Mouse (Mus musculus) intestine, embryonic 16.5 days (tissue): Measurements from ENCODE around the gene Cntnap1. TPM values are rescaled to one million over a fixed set of nuclear protein-coding genes. Genes with fewer than 3 reads are reported as not detected.
A peak's percentile ranks its signal among the peaks of the same experiment; 100 is the strongest.
"Not testable (repeated sequence)": the region's sequence is repeated elsewhere in the genome, so short reads cannot be mapped to it uniquely, and the experiment has no call there.

Experiments used
- ATAC-seq: fragments of 200-750 bp; cut with Nextera tagmentation; 2 replicates; pipeline ENCODE4 v1.8.0; 2017; ENCODE audit warnings: moderate TSS enrichment, moderate library complexity
- H3K27ac ChIP-seq: fragments of 300-500 bp; sonication (generic); 2 replicates; pipeline ENCODE4 v1.5.1; 2014; ENCODE audit warnings: mild to moderate bottlenecking, low read length
- H3K27me3 ChIP-seq: fragments of 300-500 bp; sonication (generic); replicated peaks from 2 replicates; pipeline ENCODE4 v1.6.1; 2014; ENCODE audit warnings: low read length, control low read depth, mixed read lengths; ENCODE audit not compliant: control insufficient read depth, insufficient read depth
- H3K36me3 ChIP-seq: fragments of 300-500 bp; sonication (generic); 2 replicates; pipeline ENCODE4 v1.6.1; 2014; ENCODE audit warnings: low read length, control low read depth; ENCODE audit not compliant: control insufficient read depth, insufficient read depth
- H3K4me1 ChIP-seq: fragments of 300-500 bp; sonication (generic); 2 replicates; pipeline ENCODE4 v1.6.1; 2014; ENCODE audit warnings: low read length, control low read depth, mixed read lengths; ENCODE audit not compliant: control insufficient read depth, insufficient read depth
- H3K4me2 ChIP-seq: fragments of 300-500 bp; sonication (generic); 2 replicates; pipeline ENCODE4 v1.6.1; 2014; ENCODE audit warnings: low read depth, low read length, control low read depth
- H3K4me3 ChIP-seq: fragments of 300-500 bp; sonication (generic); 2 replicates; pipeline ENCODE4 v1.5.1; 2014; ENCODE audit warnings: mild to moderate bottlenecking, low read length
- H3K9ac ChIP-seq: fragments of 300-500 bp; sonication (generic); 2 replicates; pipeline ENCODE4 v1.6.1; 2014; ENCODE audit warnings: low read depth, low read length
- H3K9me3 ChIP-seq: fragments of 300-500 bp; sonication (generic); 2 replicates; pipeline ENCODE4 v1.6.1; 2016; ENCODE audit warnings: low read length, control low read depth; ENCODE audit not compliant: control insufficient read depth
- WGBS: fragments of 180-500 bp; shearing (Covaris S2); extraction: QIAGEN DNeasy Blood & Tissue Kit; methylation state at CpG from one replicate; pipeline ENCODE4 v1.1.7; 2014; 5-methylcytosine and 5-hydroxymethylcytosine counted together
- polyA plus RNA-seq: library from polyadenylated mRNA; unstranded; fragments of >200 nt; fragmentation: Nextera tagmentation; extraction: Ambion mirVana; gene quantifications from 2 replicates; pipeline ENCODE4 v1.2.1, GENCODE M21; 2015

The Cntnap1 gene
- 0.86 and 0.87 TPM in 2 replicates for polyA plus RNA-seq

DNA sequence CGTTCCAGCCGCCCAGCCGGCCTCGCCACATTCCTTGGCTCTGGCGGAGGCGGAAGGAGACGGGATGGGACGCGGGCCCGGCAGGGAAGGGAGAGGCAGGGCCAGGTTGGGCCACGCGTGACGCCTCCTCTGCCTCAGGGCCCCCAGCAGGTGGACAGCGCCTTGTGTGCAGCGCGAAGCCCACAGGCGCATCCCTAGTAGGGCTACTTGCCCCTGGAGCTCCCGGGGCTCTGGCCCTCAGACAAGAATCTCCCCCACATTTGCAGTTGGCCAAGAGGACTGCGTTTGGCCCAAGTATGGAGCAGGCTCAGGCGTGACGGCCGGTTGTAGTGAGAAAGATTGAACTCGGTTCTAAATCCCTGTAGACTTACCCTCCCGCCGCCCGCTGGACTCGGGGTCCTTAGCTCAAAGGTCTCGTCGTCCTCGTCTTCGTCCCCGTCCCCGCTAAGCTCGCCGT, at the start of gene Cntnap1:
Gene Cntnap1, plus strand, starts transcription at position 170 of the 457 bp plus-strand sequence.
- peak within 1 kb of the TSS; percentile 77 for H3K9ac ChIP-seq
- under 1% methylated on average over 35 of the region's 35 CpGs for WGBS
- H3K4me2 ChIP-seq, result peak within 1 kb of the TSS; percentile 95
- 0 out of 2 replicates have a peak, but pooled peaks cover 8% of the 10 kb centered on the region for H3K27me3 ChIP-seq
- H3K4me3 ChIP-seq, result peak within 1 kb of the TSS; percentile 69
- H3K27ac ChIP-seq, result peak within 1 kb of the TSS; percentile 88
- H3K9me3 ChIP-seq, result no peaks in the 10 kb centered on the region
- H3K36me3 ChIP-seq, result peaks cover 18% of the 10 kb centered on the region
- ATAC-seq, result no peak
- peaks cover 48% of the 10 kb centered on the region for H3K4me1 ChIP-seq

DNA sequence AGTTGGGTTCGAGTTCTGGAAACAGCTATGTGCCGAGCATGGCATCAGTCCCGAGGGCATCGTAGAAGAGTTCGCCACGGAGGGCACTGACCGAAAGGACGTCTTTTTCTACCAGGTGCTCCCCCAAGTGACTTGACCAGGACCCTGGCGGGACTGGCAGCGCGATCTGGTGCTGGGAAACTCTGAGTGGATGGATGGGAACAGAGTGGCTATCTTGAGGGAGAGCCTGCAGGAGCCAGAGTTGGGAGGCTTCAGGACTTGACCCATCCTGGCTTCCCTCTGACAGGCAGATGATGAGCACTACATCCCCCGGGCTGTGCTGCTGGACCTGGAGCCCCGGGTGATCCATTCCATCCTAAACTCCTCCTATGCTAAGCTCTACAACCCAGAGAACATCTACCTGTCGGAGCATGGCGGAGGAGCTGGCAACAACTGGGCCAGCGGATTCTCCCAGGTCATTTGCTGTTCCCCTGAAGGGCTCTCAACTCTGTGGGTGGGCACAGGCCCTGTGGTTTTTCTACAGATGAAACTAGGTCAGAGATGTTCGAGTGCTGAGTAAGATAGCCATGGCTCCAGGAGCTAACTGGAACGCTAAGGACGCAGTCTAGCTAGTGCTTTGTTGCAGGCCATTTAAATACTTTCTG, 49.7 kb upstream of the Cntnap1 start:
- Histone ChIP-seq H3K36me3 (0 out of 2 replicates have a peak, but pooled peaks cover 3% of the 10 kb centered on the region), H3K4me1 (peaks cover 21% of the 10 kb centered on the region), H3K4me3 (peak overlapping the region; percentile 92), H3K9me3 (no peaks in the 10 kb centered on the region), H3K27me3 (no peaks in the 10 kb centered on the region), H3K4me2 (peak overlapping the region; percentile 98), H3K27ac (peak overlapping the region; percentile 87), H3K9ac (peak overlapping the region; percentile 83)
- ATAC-seq, result no peak
- 20% methylated on average over 19 of the region's 19 CpGs for WGBS

DNA sequence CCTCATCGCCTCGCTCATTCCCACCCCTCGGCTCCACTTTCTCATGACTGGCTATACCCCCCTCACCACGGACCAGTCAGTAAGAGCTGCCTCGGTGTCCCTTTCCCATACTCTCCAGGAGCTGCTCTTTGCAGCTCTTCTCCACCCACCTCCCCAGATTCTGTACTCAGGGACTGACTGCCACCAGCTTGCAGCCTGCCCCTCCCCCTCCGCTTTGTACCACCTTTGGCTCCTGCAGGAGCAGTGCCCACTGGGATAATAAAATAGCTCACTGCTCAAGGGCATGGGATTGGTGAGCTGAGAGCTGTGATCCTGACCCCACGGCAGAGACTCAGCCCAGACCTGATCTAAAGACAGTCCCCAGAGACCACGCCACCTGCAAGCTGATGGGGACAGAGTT, 45.8 kb upstream of the Cntnap1 start:
- H3K27ac ChIP-seq, H3K27me3 ChIP-seq, H3K9ac ChIP-seq, ATAC-seq, H3K4me2 ChIP-seq, H3K36me3 ChIP-seq, H3K9me3 ChIP-seq, H3K4me3 ChIP-seq: not testable (repeated sequence)
- 93% methylated on average over 8 of the region's 8 CpGs for WGBS
- H3K4me1 ChIP-seq, result peaks cover 10% of the 10 kb centered on the region

DNA sequence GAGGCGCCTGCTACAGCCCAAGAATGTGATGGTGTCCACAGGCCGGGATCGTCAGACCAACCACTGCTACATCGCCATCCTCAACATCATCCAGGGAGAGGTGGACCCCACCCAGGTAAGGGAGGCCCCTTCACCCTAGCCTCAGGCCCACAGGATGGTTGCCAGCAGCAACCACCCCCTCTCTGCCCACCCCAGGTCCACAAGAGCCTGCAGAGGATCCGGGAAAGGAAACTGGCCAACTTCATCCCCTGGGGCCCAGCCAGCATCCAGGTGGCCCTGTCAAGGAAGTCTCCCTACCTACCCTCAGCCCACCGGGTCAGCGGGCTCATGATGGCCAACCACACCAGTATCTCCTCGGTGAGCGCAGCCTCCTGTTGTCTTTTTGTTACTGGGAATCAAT, 45.3 kb upstream of the Cntnap1 start:
- H3K4me1 ChIP-seq, result peaks cover 11% of the 10 kb centered on the region
- H3K4me3 ChIP-seq, H3K9me3 ChIP-seq, H3K9ac ChIP-seq, H3K27me3 ChIP-seq, H3K27ac ChIP-seq, H3K36me3 ChIP-seq, H3K4me2 ChIP-seq, ATAC-seq: not testable (repeated sequence)
- 94% methylated on average over 7 of the region's 9 CpGs for WGBS

DNA sequence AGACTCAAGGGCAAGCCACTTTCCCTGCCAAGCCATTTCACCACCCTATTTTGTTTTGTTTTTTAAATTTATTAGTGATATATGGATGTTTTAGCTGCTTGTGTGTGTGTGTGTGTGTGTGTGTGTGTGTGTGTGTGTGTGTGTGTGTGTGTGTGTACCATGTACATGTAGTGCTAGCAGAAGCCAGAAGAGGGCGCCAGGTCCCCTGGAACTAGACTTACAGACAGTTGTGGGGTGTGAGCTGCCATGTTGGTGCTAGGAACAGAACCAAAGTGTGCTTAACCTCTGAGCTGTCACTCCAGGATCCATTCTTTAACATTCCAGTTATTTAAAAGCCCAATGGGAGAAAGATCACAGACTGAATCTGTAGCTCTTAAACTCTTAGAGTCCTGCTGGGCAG, 43.2 kb upstream of the Cntnap1 start:
- H3K4me1 ChIP-seq, result peaks cover 3% of the 10 kb centered on the region; the same call in 1 of the 2 replicates
- H3K27ac ChIP-seq, result no peak overlapping the region
- 86% methylated on average over 1 of the region's 1 CpGs for WGBS
- ATAC-seq, result no peak
- H3K36me3 ChIP-seq, result peaks cover 7% of the 10 kb centered on the region; the same call in 1 of the 2 replicates
- no peaks in the 10 kb centered on the region for H3K27me3 ChIP-seq
- H3K9ac ChIP-seq, result no peak overlapping the region
- H3K9me3 ChIP-seq, result no peaks in the 10 kb centered on the region; the same call in 1 of the 2 replicates
- H3K4me2 ChIP-seq, result no peak overlapping the region
- H3K4me3 ChIP-seq, result no peak overlapping the region

DNA sequence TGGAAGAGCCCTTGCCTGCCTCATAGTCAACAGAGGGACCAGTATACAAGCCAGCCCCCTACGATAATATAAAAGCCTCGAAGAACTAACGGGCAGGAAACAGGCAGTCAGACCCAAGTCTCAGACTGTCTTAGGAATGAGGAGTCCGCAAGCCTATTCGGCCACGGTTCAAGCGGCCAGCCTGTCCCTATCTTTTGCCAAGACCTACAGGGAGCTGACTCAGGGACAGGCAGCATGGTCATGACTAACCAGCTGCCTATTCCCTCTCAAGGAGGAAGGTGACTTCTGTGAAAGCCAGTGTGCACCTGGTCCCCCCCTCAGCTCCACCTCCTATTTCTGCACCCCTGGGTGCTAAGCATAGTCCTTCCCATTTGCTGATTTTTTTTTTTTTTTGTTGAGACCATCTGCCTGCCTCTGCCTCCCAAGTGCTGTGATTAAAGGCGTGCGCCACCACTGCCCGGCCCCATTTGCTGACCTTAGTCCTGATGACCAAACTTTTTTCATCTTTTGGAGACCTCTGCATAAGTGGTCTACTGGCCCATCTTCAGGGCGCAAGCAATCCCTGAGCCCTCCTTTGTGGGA, 41.2 kb upstream of the Cntnap1 start:
- Histone ChIP-seq H3K27me3 (no peaks in the 10 kb centered on the region), H3K36me3 (peaks cover 7% of the 10 kb centered on the region; the same call in 1 of the 2 replicates), H3K9me3 (no peaks in the 10 kb centered on the region; the same call in 1 of the 2 replicates), H3K4me1 (peaks cover 3% of the 10 kb centered on the region; the same call in 1 of the 2 replicates), H3K4me3 (no peak overlapping the region), H3K4me2 (no peak overlapping the region), H3K27ac (no peak overlapping the region), H3K9ac (no peak overlapping the region)
- 86% methylated on average over 11 of the region's 11 CpGs for WGBS
- ATAC-seq, result no peak

DNA sequence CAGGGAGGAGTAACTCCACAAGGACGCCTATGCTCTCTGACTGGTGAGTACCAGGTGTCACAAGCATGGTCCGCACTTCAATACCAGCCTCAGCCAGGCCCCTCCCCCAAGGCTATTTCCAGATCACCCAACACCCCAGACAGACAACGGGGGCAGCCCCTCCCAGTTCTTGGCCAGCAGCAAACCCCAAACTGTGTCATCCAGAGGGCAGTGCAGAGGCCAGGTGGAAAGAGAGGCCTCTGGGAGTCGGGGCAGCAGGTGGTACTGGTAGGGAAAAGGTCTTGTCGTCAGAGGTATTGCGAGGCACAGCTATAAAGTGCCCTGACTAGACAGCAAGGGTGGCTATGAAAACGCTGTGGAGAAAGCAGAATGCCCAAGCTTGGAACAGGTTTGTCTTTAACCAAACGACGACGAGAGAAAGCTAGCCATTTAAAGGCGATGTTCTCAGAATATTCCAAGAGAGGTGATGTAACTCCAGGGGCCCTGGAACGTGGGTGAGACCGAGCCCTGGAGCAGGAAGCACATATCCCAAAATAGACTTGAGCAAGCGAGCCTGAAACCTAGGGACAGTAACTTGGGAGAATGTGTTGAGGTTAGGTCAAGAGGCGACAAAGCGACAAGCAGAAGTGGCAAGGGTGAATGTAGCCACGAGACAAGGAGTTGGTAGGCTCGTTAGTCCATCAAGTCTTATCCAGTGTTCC, 40.1 kb upstream of the Cntnap1 start:
- Histone ChIP-seq H3K4me3 (no peak overlapping the region), H3K9ac (peak overlapping the region; percentile 40; the same call in 1 of the 2 replicates), H3K27ac (no peak overlapping the region), H3K36me3 (peaks cover 7% of the 10 kb centered on the region; the same call in 1 of the 2 replicates), H3K4me2 (no peak overlapping the region), H3K4me1 (peaks cover 3% of the 10 kb centered on the region; the same call in 1 of the 2 replicates), H3K27me3 (no peaks in the 10 kb centered on the region), H3K9me3 (no peaks in the 10 kb centered on the region; the same call in 1 of the 2 replicates)
- 38% methylated on average over 18 of the region's 18 CpGs for WGBS
- ATAC-seq, result peak; percentile 48

DNA sequence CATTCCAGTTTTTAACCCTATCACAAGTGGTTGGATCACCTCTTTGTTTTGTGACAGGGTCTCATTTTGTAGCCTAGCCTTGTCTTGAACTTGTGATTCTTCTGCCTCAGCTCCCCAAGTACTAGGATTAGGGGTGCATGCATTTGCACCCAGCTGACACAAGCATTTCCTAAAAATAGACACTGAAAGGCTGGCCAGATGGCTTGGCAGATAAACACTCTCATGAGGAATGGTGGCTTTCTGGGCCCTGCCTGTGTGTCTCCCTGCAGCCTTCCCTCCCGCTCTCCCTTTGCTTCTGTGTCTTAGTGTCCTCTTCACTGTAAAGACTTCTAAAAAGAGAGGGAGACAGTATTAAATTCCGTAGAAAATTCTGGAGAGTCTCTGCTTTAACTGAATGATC, 39.1 kb upstream of the Cntnap1 start:
- Histone ChIP-seq H3K4me2 (no peak overlapping the region), H3K9ac (no peak overlapping the region), H3K9me3 (no peaks in the 10 kb centered on the region; the same call in 1 of the 2 replicates), H3K27ac (no peak overlapping the region), H3K27me3 (no peaks in the 10 kb centered on the region), H3K4me1 (peaks cover 3% of the 10 kb centered on the region; the same call in 1 of the 2 replicates), H3K36me3 (0 out of 2 replicates have a peak, but pooled peaks cover 4% of the 10 kb centered on the region), H3K4me3 (no peak overlapping the region)
- 68% methylated on average over 2 of the region's 2 CpGs for WGBS
- no peak for ATAC-seq

DNA sequence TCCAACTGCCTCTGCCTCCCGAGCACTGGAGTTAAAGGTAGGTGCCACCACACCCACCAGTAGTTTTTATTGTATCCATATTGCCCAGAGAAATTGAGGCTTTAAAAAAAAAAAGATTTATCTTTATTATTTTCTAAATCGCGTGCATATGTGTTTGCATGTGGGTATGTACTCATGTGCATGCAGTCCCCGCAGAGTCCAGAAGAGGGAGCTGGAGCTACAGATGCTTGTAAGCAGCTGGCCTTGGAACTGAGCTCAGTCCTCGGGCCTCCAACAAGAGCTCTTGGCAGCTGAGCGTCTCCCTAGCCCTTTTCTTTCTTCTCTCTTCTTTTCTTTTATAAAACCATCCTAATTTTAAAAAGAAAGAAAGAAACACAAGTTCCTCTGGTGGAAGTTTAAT, 38.6 kb upstream of the Cntnap1 start:
- no peak for ATAC-seq
- Histone ChIP-seq H3K27ac (no peak overlapping the region), H3K27me3 (no peaks in the 10 kb centered on the region), H3K36me3 (0 out of 2 replicates have a peak, but pooled peaks cover under 1% of the 10 kb centered on the region), H3K9ac (no peak overlapping the region), H3K4me1 (peaks cover 3% of the 10 kb centered on the region; the same call in 1 of the 2 replicates), H3K4me2 (no peak overlapping the region), H3K4me3 (no peak overlapping the region), H3K9me3 (no peaks in the 10 kb centered on the region; the same call in 1 of the 2 replicates)
- 86% methylated on average over 6 of the region's 6 CpGs for WGBS
